Mouse (Mus musculus) liver, embryonic 14.5 days (tissue): ENCODE results near the gene Armh3.

Experiments used
- CTCF ChIP-seq: IDR thresholded peaks from 2 replicates; pipeline ENCODE4 v1.5.1; 2016; ENCODE audit warnings: antibody characterized with exemption, low read depth, control low read depth
- EP300 ChIP-seq: IDR thresholded peaks from 2 replicates; pipeline ENCODE4 v1.6.1; 2016; ENCODE audit warnings: antibody characterized with exemption, low read depth

DNA sequence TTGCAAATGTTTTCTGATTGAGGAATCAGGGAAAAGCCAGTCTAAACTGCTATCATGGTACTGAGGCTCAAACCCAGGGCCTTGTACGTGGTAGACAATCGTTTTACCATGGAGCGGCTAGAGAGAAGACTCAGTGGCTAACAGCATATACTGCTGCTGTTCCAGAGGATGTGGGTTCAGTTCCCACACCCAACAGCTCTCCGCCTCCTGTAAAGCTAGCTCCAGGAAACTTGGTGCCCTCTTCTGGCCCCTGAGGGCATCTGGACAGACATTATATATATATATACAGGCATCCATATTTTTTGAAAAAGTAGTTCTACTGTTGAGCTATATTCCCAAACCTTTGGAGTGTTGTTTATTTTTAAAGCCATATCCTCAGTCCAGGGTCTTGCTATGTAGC is 190.6 kb downstream of the Armh3 start:
- no peak for TF ChIP-seq CTCF
- no peak for TF ChIP-seq EP300
